Comparison of ENCODE assay signal across 18 mouse cellular contexts in the genomic region with DNA sequence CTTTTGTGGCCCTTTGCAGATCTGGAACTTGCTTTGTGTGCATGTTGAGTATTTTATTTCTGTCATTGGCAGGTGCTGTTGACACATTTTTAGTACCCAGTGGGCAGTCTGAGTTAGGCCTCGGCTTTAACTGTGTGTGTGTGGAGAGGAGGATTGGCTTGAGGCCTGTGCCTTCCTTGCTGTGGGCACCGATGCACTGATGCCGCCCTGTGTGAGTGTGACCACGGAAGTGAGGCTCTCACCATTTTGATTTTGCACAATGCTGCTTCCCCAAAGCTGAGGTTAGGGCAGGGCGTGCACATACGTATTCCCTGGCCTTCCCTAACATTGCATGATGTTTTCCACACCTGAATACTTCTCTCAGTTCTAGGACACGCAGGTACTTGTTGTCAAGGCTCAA.
"Had no signal": no experiment of that assay in that cellular context is flagged by ENCODE, and none has a peak within 500 bp of the region (broad histone marks: within the 10 kb centered on the region; RNA-seq: fewer than 3 reads in every experiment).

No protein-coding gene starts in this region.

- H3K9ac ChIP-seq: liver, embryonic 14.5 days; lung, embryonic 15.5 days; midbrain, embryonic 13.5 days; midbrain, embryonic 15.5 days; neural tube, embryonic 12.5 days; stomach, embryonic 15.5 days had no signal

- H3K27ac ChIP-seq: liver, embryonic 14.5 days; lung, embryonic 15.5 days; macrophage; midbrain, embryonic 13.5 days; midbrain, embryonic 15.5 days; neural tube, embryonic 12.5 days; stomach, embryonic 15.5 days; stomach, postnatal 0 days had no signal

- H3K4me2 ChIP-seq: lung, embryonic 15.5 days; midbrain, embryonic 11.5 days; midbrain, embryonic 13.5 days; midbrain, embryonic 15.5 days; neural tube, embryonic 12.5 days; stomach, embryonic 15.5 days had no signal

- H3K9me3 ChIP-seq: lung, embryonic 15.5 days; megakaryocyte, embryonic 14.5 days; midbrain, embryonic 13.5 days; midbrain, embryonic 15.5 days; neural tube, embryonic 12.5 days; stomach, embryonic 15.5 days had no signal

- ATAC-seq: lung, postnatal 0 days; midbrain, embryonic 13.5 days; midbrain, embryonic 15.5 days had no signal

- H3K36me3 ChIP-seq: midbrain, embryonic 15.5 days; stomach, embryonic 15.5 days had no signal

- DNase-seq: lung, adult 2 months; lung, postnatal 14 days; lung, postnatal 36 days; right cerebral cortex, postnatal 14 days; thymus, adult 18-20 months; thymus, postnatal 14 days; thymus, postnatal 36 days had no signal

- H3K27me3 ChIP-seq: lung, embryonic 15.5 days; megakaryocyte, embryonic 14.5 days; midbrain, embryonic 13.5 days; midbrain, embryonic 15.5 days; neural tube, embryonic 12.5 days; stomach, embryonic 15.5 days had no signal

- H3K4me1 ChIP-seq: lung, embryonic 15.5 days; midbrain, embryonic 13.5 days; midbrain, embryonic 15.5 days; neural tube, embryonic 12.5 days; stomach, embryonic 15.5 days had no signal

- H3K4me3 ChIP-seq: lung, embryonic 15.5 days; megakaryocyte, embryonic 14.5 days; midbrain, embryonic 13.5 days; midbrain, embryonic 15.5 days; neural tube, embryonic 12.5 days; stomach, embryonic 15.5 days had no signal
